Mouse (Mus musculus): ENCODE measurements around the gene Aste1. TPM values are rescaled to one million over a fixed set of nuclear protein-coding genes. Genes with fewer than 3 reads are reported as not detected.

The Aste1 gene
- polyA plus RNA-seq (2017; shearing (Covaris generic)) = 10 to 100 TPM; 11.6 to 16.2 TPM

DNA sequence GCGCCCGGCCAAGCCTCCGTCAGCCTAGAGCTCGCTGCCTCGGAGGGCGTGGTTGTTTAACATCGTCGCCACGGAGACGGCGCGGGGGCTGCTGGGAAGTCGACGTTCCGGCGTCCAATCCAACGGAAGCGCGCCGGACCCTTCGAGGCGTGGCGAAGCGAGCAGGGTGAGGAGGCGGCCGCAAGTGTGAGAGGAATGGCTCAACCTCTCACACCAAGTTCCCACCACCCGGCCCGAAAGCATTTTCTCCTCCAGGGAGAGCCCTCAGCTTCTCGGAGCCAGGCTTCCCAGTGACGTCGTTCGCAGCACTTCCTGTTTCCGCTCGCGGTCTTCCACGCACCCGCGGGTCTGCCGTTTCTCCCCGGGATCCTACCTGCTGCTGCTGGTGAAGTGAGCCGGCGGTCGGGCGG is at the start of gene Aste1, which contains the start of gene Nek11:
Gene Aste1 (plus strand): TSS at position 175 of the 410 bp plus-strand sequence.
Gene Nek11 (minus strand): TSS at position 307 of the 410 bp plus-strand sequence.
- ATAC-seq = peak; percentile 98

DNA sequence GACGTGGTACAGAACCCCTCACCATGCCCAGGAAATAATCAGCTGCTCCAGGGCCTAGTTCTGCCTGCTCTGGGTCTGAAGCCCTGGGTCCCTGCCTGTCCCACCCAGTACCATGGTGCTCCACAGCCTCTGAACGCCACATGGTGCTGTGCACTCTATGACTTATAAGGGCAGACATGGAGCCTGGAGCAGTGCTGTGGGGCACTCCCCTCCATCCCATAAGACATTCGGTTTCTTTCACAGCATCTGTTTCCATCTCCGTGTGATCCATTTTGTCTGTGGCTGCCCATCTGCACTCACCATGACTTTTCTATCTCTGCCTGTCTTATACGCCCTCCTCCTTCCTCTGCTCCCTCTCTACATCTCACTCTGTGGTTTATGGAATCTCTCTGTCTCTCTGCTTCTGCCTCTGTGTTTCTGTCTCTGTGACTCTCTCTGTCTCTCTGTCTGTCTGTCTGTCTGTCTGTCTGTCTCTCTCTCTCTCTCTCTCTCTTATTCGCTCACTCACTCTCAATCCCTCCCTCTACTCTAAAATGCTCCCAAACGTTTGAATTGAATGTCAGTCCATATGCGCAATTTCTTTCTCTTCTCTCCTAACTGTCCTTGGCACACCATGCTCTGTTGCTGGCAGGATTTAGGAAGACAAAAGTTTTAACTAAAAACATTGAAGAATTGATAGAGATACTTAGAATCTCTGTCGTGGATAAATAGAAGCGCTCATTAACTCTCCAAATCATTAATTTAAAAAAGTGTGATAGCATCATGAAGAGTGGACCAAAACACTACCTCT is 46.8 kb upstream of the Aste1 start:
- ATAC-seq = no peak

DNA sequence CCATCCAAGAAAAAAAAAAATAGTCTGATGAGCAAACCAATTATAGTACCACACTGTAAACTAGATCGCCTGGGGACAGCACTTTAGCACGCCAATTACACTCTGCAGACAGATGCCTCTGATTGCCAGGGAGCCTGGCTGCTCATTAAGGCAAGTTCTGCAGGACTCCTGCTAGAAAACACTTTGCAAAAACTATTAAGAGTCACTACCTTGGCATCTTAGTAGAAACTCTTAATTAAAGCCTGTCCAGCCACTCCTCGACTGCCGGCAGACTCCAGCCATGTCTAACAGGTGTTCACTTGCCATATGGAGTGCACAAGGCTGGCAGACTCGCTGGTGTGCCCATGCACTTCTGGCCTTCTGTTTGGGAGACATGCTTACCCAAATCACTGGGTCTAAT is 46.2 kb upstream of the Aste1 start:
- ATAC-seq = no peak

DNA sequence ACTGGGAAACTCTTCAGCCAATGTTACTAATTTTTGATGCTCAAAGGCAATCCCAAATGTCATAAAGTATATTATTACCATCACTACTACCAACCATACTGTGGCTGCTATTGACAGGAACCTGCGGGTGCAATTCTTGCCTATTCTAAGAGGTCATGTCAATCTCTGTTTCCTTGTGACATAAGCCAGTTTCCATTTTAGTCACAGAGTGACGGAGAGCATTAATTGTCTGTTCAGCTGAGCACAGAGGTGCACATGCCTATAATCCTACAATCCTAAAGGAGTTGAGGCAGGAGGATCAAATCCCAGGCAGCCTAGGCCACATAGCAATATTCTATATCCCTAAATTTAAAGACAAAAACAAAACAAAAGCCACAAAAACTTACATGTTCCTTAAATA is 33.0 kb upstream of the Aste1 start:
- no peak for ATAC-seq

DNA sequence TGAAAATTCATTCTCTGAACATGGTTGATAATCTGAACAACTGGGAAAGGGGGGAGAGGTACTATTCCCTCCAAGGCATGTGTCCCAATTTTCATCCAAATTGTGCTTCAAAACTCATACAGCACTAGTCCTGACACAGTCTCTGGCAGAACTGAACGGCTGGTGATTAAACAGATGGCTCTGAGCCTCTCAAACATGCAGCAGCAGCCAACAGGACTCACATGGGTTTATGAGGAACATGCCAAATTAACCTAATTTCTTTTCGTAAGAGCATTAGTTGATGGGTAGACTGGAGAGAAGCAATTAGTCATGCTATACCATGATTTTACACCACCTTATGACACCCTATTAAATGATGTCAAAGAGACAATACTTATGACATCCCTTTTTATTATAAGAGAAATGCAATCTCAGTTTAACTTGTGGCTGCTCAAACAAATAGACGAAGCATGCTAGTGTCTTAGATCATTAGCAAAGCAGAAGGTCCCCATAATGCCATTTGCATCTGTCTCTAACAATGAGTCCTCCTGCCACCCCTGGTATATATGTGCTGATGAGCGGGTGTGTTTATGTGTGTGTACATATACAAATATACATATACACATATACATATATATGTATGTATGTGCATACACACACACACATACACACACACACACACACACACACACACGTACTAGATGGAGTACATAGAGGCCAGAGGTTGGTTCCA is 31.5 kb upstream of the Aste1 start:
- ATAC-seq = no peak

DNA sequence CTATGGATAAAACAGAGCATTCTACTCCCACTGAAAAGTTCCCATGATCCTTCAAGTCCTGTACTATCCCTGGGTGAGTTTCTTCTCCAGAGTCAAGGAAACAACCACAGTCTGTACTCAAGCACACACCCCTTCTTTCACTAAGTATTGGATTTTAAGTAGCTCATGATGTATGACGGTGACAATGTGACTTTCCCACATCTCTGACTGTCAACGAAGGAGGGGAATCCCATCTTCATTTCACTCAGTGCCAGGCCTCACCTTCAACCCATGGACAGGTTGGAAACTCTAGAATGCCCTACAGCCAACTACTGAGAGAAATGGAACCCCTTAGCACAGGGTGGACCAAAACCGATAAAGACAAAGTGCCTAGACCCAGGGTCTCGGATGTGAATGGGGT is 29.0 kb upstream of the Aste1 start:
- ATAC-seq = no peak

DNA sequence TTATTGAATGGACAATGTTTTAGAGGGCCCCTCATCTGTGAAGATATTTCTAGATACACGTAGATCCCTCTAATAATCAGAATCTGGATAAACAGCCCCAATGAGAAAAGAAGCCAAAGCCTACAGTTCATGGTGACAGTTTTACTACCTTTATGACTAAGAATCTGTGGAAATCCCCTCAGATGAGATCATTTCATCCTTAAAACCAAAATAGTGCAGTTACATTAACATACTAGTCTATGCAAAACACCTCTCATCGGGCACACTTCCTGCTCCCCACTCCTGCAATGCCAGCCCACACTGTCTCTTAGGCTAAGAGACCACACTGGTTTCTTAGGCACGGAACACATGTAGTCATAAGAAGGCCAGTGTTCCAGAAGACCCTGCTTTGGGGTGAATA is 26.6 kb upstream of the Aste1 start:
- ATAC-seq = peak; percentile 81

DNA sequence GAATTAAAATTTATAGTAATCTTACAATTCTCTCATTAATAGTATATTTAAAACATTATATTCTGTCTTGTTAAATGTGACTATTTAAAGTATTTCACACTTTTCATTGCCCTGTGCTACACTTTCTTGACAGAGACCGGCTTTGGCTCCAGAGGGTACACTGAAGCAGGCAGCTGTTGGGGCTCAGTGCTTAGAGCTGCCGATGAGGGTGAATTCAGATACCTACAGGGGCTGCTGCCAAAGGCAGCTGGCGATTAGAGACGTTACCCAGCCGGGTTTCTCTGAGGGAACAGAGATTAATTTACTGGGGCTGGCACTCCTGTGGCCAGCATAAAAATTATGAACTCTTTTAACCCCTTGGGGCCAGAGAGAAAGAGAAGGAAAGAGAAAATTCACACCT is 20.8 kb upstream of the Aste1 start:
- no peak for ATAC-seq

DNA sequence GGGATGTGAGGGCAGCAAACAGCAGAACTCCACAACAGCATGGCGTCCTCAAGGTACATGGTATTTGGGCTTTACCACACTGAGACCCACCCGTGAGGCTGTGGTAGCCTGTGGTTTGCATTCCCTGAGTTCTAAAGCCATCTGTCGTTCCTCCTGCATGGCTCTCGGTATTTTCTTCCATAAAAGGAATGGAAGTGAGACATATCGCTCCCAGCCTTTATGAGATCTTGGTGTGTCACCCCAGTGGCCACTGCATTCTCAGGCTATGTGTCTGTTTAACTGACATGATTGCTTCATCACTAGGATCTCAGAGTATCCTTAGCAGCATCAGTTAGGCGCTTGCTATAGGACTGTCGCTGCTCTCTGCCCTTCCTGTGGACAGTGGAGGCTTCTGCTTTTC is 18.8 kb upstream of the Aste1 start:
- no peak for ATAC-seq

DNA sequence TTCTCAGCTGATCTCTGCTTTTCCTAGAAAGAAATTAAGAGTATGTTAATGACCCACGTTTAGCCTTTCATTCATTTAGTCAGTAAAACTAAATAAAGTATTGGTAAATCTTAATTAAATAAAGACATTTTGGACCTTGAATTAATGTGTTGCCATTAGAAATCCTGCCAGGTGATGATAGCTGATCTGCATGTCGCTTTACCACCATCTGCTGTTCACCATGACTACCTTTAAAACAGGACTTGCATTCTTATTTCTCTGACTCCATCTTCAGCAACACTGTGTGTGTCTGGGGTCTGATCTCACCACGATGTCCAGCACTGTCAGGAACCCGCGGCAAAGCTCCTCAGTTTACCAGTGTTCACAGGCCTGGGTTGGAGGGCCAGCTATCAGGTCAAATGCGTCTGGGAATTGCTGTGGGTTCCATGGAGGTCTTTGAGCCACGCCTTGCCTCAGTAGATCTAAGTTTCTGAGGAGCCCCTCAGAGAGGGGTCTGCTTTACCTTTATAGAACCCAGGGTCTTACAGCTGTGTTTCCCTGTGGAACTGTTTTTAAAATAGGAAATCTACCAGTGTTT is 18.1 kb upstream of the Aste1 start:
- ATAC-seq = no peak

DNA sequence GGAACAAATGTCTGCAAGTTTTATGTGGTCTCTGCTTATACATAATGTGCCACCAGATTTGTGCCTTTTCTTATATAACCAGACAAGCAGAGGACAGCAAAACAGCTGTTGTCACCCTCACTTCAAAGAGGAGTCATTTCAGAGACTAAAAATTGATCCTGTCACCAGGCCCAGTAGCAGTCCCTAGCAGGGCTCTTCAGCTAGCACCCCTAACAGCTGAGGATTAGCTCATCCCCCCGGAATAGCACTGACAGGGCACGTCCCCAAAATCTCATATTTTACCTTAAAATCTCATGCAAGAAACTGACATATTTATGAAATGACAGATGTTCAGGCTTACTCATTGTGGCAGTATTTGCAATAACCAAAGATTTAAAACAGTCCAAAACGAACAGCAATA is 17.6 kb upstream of the Aste1 start:
- no peak for ATAC-seq

DNA sequence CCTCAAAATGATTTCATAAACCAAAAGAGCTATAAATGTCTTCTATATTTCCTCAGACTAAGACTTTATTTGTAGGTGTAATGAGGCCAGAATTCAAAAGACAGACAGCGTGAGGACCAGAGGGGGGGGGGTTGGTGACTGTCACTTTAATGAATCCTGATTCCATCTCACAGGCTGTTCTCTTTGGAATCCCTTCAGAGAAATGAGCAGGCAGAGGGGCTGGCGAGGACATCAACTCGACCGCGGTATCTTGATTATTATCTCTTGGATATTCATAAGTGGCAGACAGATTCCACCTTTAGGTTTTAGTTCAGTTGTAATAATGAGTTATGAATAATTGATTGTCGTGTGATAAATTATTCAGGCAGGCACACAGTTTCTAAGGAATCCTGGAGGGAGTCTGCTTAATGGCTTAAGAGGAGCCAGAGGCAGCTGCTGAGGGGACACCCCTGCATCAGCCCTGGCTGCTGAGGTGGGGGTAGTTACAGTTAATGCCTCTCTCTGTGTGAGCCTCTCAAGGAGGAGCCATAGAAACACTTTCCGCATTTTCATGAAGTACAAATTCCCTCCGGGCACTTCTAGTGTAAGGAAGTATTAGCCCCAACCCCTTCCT is 15.6 kb upstream of the Aste1 start:
- no peak for ATAC-seq

DNA sequence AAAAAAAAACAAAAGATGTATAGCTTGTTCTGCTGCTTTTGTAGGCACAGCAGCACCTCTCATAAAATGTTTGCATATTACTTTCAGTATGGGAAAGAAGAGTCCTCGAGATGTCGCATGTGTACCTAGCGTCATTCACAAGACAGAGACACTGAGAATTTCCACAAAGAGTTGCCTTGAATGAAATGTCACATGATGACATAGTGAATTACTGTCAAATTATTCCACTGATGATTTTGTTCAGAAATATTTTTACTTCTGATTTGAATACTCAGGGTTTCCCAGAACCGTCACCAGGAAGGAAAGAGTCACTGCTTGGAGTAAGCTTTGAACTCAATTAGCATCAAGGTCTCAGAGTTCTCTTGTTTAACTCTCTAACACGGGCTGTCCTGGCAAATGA is 7.8 kb upstream of the Aste1 start:
- no peak for ATAC-seq

DNA sequence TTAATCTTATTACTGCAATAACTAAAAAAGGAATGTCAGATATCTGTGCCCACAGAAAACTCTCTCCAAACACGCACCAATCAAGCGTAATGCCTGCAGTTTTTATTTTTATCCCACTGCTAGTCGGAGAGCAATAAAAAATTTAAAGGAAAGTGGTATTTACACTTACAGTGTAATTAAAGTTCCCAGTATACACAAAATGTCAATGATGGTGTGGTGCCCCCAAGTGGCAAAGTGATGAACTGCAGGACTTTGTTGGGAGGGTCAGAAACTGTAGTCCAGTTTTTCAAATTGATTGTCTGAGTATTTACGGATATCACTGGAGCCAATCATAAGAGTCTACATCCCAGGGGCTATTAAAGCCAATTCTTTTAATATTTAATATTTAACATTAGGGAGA is 5.9 kb upstream of the Aste1 start:
- peak; percentile 28 for ATAC-seq

DNA sequence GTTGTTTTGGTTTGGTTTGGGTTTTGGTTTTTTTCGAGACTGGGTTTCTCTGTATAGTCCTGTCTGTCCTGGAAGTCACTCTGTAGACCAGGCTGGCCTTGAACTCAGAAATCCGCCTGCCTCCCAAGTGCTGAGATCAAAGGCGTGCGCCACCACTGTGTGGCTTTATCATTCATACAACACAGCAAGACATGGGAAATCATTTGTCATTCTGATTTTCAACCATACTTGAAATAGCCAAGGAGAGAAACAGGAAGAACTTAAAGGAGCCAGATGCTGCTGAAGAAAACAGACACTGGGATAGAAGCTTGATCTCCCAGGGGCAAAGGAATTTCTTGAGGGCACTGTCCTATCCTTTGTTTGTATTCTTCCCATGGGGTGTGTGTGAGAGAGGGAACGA is 4.6 kb upstream of the Aste1 start:
- ATAC-seq = no peak

DNA sequence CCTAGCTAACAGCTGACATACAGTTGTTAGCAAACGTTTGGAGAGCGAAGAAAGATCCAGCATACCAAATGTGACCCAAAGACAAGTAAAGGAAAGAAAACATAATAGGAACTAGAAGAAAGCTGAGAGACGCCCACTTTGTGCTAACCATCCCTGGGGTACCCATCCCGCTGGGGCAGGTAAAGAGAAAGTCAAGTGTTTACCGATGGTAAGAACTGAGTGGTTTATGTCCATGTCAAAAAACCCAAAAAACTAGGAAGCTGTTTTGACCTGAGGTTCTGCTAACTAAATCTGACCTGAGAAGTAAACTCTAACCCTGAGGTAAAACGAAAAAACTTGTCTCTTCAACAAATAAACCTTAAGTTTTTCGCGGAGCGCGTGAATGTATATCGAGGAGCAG is 472 bp upstream of the Aste1 start:
- ATAC-seq = no peak

DNA sequence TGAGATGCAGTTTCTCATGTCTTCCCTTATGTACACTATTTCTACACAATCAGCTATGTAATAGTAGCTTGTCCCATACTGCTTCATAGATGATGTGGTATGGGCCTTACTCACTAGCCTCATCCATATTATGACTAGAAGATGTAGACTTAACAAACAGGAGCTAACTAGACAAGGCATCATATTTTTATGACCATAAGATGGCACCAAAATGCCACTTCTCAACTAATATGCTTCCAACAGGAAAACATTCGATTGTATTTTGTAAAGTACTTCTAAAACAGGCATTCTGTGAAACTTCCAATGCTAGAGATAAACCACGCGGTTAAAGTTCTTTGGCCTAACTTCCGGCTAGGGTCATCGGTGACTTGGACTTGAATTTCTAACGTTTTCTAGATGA is 13.4 kb downstream of the Aste1 start:
- no peak for ATAC-seq

DNA sequence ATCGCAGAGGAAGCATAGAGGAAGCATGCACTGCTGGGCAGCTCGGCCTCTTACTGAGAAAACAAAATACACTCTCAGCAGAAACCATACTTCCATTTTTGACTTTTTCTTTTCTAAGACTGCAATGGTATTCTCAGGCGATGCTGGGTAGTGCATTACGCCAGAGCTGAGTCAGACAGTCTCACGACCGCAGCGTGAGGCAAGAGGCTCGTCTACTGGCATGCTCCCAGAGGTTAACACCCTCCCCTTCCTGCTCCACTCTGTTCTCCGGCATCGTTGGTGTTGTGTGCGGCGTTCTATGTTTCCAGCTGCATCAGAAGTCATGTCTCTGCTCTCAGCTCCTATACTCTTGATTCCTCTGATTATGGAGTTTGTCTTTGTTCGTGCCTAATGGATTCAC is 63.8 kb downstream of the Aste1 start:
- no peak for ATAC-seq

DNA sequence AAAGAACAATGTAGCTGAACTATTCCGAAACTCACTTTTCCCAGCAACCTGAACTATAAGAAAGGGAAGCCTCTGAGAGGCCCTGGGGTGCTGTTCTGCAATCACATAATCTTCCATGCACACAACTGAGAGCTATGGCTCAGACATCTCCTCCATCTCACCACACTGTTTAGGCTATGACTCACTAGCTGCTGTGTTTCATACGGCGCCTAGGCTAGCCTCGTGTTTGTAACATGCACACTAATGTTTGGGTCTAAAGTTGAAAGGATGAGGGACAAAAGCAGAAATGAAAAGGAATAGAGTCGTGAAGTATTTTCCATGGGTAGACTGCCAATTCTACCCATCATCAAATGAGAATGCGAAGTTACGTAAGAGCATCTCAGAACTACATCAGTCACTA is 66.3 kb downstream of the Aste1 start:
- no peak for ATAC-seq
